Mouse (Mus musculus): ENCODE results near the gene Fyb2.

GRCm38 (mm10) chr4:104987631-104988030 lies 74.4 kb downstream of the Fyb2 start:
- TF ChIP-seq POLR2A (IDR thresholded peaks at IDR 0.05; ENCODE audit: low read depth, low read length), result no peak
- TF ChIP-seq CTCF (IDR thresholded peaks at IDR 0.05; ENCODE audit: extremely low read depth, insufficient read depth, insufficient read length, insufficient replicate concordance), result no peak
